Mouse (Mus musculus) hindbrain, embryonic 14.5 days (tissue): ENCODE measurements around the gene Sh3bp5. TPM values are rescaled to one million over a fixed set of nuclear protein-coding genes. Genes with fewer than 3 reads are reported as not detected.

Experiments used
- ATAC-seq: fragments of 200-750 bp; cut with Nextera tagmentation; 2 replicates; pipeline ENCODE4 v1.8.0; 2017; ENCODE audit warnings: moderate number of reproducible peaks, mild to moderate bottlenecking, moderate TSS enrichment, moderate library complexity; ENCODE audit not compliant: low FRiP score
- DNase-seq: peaks from one replicate; pipeline ENCODE4 v3.0.0-alpha.2; 2015; ENCODE audit warnings: low spot score
- H3K27ac ChIP-seq: fragments of 300-500 bp; sonication (generic); 2 replicates; pipeline ENCODE4 v1.5.1; 2014; ENCODE audit warnings: mild to moderate bottlenecking, moderate library complexity
- H3K27me3 ChIP-seq: fragments of 300-500 bp; sonication (generic); 2 replicates; pipeline ENCODE4 v1.6.1; 2014; ENCODE audit warnings: mild to moderate bottlenecking, low read length, mixed read lengths; ENCODE audit not compliant: control insufficient read depth, insufficient read depth
- H3K36me3 ChIP-seq: fragments of 300-500 bp; sonication (generic); replicated peaks from 2 replicates; pipeline ENCODE4 v1.6.1; 2014; ENCODE audit not compliant: control insufficient read depth, insufficient read depth
- H3K4me1 ChIP-seq: fragments of 300-500 bp; sonication (generic); replicated peaks from 2 replicates; pipeline ENCODE4 v1.6.1; 2014; ENCODE audit warnings: antibody characterized with exemption, low read length, mixed read lengths; ENCODE audit not compliant: control insufficient read depth, insufficient read depth
- H3K4me2 ChIP-seq: fragments of 300-500 bp; sonication (generic); replicated peaks from 2 replicates; pipeline ENCODE4 v1.6.1; 2014; ENCODE audit warnings: mild to moderate bottlenecking, moderate library complexity
- H3K4me3 ChIP-seq: fragments of 300-500 bp; sonication (generic); replicated peaks from 2 replicates; pipeline ENCODE4 v1.5.1; 2014; ENCODE audit warnings: mild to moderate bottlenecking, low read length
- H3K9ac ChIP-seq: fragments of 300-500 bp; sonication (generic); 2 replicates; pipeline ENCODE4 v1.6.1; 2014
- H3K9me3 ChIP-seq: fragments of 300-500 bp; sonication (generic); 2 replicates; pipeline ENCODE4 v1.6.1; 2016; ENCODE audit warnings: low read length; ENCODE audit not compliant: control insufficient read depth
- WGBS: fragments of 180-500 bp; shearing (Covaris S2); extraction: QIAGEN DNeasy Blood & Tissue Kit; methylation state at CpG from one replicate; pipeline ENCODE4 v1.1.7; 2014; 5-methylcytosine and 5-hydroxymethylcytosine counted together
- polyA plus RNA-seq: library from polyadenylated mRNA; unstranded; fragments of >200 nt; fragmentation: Nextera tagmentation; extraction: Ambion mirVana; gene quantifications from 2 replicates; pipeline ENCODE4 v1.2.1, GENCODE M21; 2014

The Sh3bp5 gene
- polyA plus RNA-seq, 1 experiment from 2014 or later, result 93.7 TPM

- Histone ChIP-seq H3K27ac (no peak overlapping the region), H3K4me2 (no peak overlapping the region), H3K4me1 (no peaks in the 10 kb centered on the region), H3K27me3 (no peaks in the 10 kb centered on the region), H3K9me3 (no peaks in the 10 kb centered on the region), H3K36me3 (no peaks in the 10 kb centered on the region), H3K9ac (no peak overlapping the region), H3K4me3 (no peak overlapping the region)
- DNase-seq (no peak), ATAC-seq (no peak)
- WGBS, result 84% methylated on average over 12 of the region's 12 CpGs
These were observed 119.3 kb downstream of the Sh3bp5 start for GRCm38 (mm10) chr14:31316613-31317012.

- Histone ChIP-seq H3K4me3 (no peak overlapping the region), H3K27me3 (no peaks in the 10 kb centered on the region), H3K4me1 (no peaks in the 10 kb centered on the region), H3K9ac (no peak overlapping the region), H3K27ac (no peak overlapping the region), H3K9me3 (no peaks in the 10 kb centered on the region), H3K36me3 (no peaks in the 10 kb centered on the region), H3K4me2 (no peak overlapping the region)
- no peak for ATAC-seq
- DNase-seq, result no peak
- WGBS, result 45% methylated on average over 3 of the region's 3 CpGs
These were observed 122.7 kb downstream of the Sh3bp5 start for GRCm38 (mm10) chr14:31313192-31313591.

Other genes starting within 250 kb of the Sh3bp5 start
- gene Tnnc1, start 227.8 kb downstream of the Sh3bp5 start, polyA plus RNA-seq, result 2.4 and 3.2 TPM in 2 replicates
- 304 and 309 TPM in 2 replicates for gene Nisch, start 219.1 kb downstream of the Sh3bp5 start, polyA plus RNA-seq
- 0.27 and 0.32 TPM in 2 replicates for gene Sema3g, start 218.2 kb downstream of the Sh3bp5 start, polyA plus RNA-seq
- gene Phf7, start 184.8 kb downstream of the Sh3bp5 start, polyA plus RNA-seq, result 10.4 and 10.7 TPM in 2 replicates
- gene Bap1, start 184.6 kb downstream of the Sh3bp5 start, polyA plus RNA-seq, result 93.3 and 94.1 TPM in 2 replicates
- 3.6 and 4.3 TPM in 2 replicates for gene Dnah1, start 112.2 kb downstream of the Sh3bp5 start, polyA plus RNA-seq
- gene Capn7, start 99.4 kb downstream of the Sh3bp5 start, polyA plus RNA-seq, result 90.6 and 103 TPM in 2 replicates
- 9.3 and 10.0 TPM in 2 replicates for gene Eaf1, start 58.3 kb upstream of the Sh3bp5 start, polyA plus RNA-seq
- 41.7 and 45.0 TPM in 2 replicates for gene Mettl6, start 59.0 kb upstream of the Sh3bp5 start, polyA plus RNA-seq
- 0.16 and 0.24 TPM in 2 replicates for gene Colq, start 155.3 kb upstream of the Sh3bp5 start, polyA plus RNA-seq
- gene Gm49387, start 204.8 kb upstream of the Sh3bp5 start, polyA plus RNA-seq, result 1.5 TPM in 1 of 2 replicates, not detected in the other
- gene Btd, start 204.9 kb upstream of the Sh3bp5 start, polyA plus RNA-seq, result 20.3 and 20.9 TPM in 2 replicates
- 8.8 and 13.4 TPM in 2 replicates for gene Hacl1, start 205.2 kb upstream of the Sh3bp5 start, polyA plus RNA-seq